9 mouse cellular contexts compared by ENCODE assay signal in the genomic region with DNA sequence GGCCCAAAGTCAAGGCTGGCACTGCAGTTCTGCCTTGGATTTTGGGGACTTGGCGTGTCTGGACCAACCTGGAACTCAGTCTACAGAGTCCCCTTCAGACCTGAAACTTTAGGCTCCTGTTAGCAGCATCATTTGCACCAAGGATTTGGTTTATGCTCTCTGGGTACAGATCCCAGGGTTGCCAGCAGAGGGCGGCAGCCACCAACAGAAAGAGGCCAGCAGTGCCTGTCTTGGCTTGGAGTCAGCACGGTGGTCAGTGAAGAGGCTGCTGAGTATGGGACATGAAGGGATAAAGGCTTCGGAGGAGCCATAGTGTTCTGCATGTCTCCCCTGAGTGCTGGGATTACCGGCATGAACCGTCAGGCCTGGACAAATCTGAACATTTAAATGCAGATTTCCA. TPM values are rescaled to one million over a fixed set of nuclear protein-coding genes. Genes with fewer than 3 reads are reported as not detected.
A peak's percentile ranks its signal among the peaks of the same experiment; 100 is the strongest.
DNase-seq lines count a peak whose midpoint lies in the region; ATAC-seq and TF ChIP-seq lines count a peak whose summit lies in the region.
"Had no signal": no experiment of that assay in that cellular context is flagged by ENCODE, and none has a peak within 500 bp of the region (broad histone marks: within the 10 kb centered on the region; RNA-seq: fewer than 3 reads in every experiment).

No protein-coding gene starts in this region.

- peaks cover 11% of the 10 kb centered on the region for H3K4me1 ChIP-seq in intestine, embryonic 14.5 days (replicated peaks; ENCODE audit: control insufficient read depth, insufficient read depth, low read length)
- peaks cover 16% of the 10 kb centered on the region for H3K4me1 ChIP-seq in intestine, embryonic 15.5 days (replicated peaks)
- peaks cover 12% of the 10 kb centered on the region; the same call in 1 of the 2 replicates for H3K4me1 ChIP-seq in kidney, postnatal 0 days (replicated peaks; ENCODE audit: insufficient read depth, low read length)
- no peaks in the 10 kb centered on the region for H3K4me1 ChIP-seq in lung, embryonic 14.5 days (ENCODE audit: insufficient read depth)

- H3K27me3 ChIP-seq in intestine, embryonic 14.5 days (replicated peaks; ENCODE audit: control insufficient read depth, insufficient read depth, low read length), result no peaks in the 10 kb centered on the region
- H3K27me3 ChIP-seq in intestine, embryonic 15.5 days (replicated peaks), result no peaks in the 10 kb centered on the region
- no peaks in the 10 kb centered on the region for H3K27me3 ChIP-seq in kidney, postnatal 0 days (ENCODE audit: insufficient read depth, low read length)
- no peaks in the 10 kb centered on the region for H3K27me3 ChIP-seq in lung, embryonic 14.5 days (ENCODE audit: insufficient read depth, low read length)
- H3K27me3 ChIP-seq: embryonic facial prominence, embryonic 15.5 days had no signal

- 18% methylated on average over 6 of the region's 6 CpGs for WGBS in intestine, embryonic 14.5 days
- WGBS in intestine, embryonic 15.5 days, result 19% methylated on average over 6 of the region's 6 CpGs
- 18% methylated on average over 6 of the region's 6 CpGs for WGBS in kidney, postnatal 0 days
- 13% methylated on average over 6 of the region's 6 CpGs for WGBS in lung, embryonic 14.5 days

- no peak overlapping the region for H3K27ac ChIP-seq in intestine, embryonic 14.5 days (ENCODE audit: low read depth)
- H3K27ac ChIP-seq in intestine, embryonic 15.5 days, result no peak overlapping the region
- H3K27ac ChIP-seq in kidney, postnatal 0 days, result no peak overlapping the region
- no peak overlapping the region for H3K27ac ChIP-seq in lung, embryonic 14.5 days (ENCODE audit: low read depth)
- H3K27ac ChIP-seq: embryonic facial prominence, embryonic 15.5 days had no signal

- no peak overlapping the region for H3K9ac ChIP-seq in intestine, embryonic 14.5 days (ENCODE audit: low read length)
- no peak overlapping the region for H3K9ac ChIP-seq in intestine, embryonic 15.5 days
- H3K9ac ChIP-seq in kidney, postnatal 0 days (ENCODE audit: low read depth, low read length), result no peak overlapping the region
- H3K9ac ChIP-seq in lung, embryonic 14.5 days, result no peak overlapping the region
- H3K9ac ChIP-seq: embryonic facial prominence, embryonic 15.5 days had no signal

- TF ChIP-seq CTCF in kidney, postnatal 0 days (IDR thresholded peaks at IDR 0.05; ENCODE audit: low read depth), result peak; percentile 99
- peak; percentile 98 for TF ChIP-seq CTCF in lung, embryonic 14.5 days (IDR thresholded peaks at IDR 0.05; ENCODE audit: low read depth)

- ATAC-seq in intestine, embryonic 14.5 days (replicated peaks; ENCODE audit: low FRiP score, low TSS enrichment, low read depth), result no peak
- ATAC-seq in intestine, embryonic 15.5 days, result no peak
- ATAC-seq in kidney, postnatal 0 days (replicated peaks; ENCODE audit: low FRiP score, low read depth), result no peak
- no peak for ATAC-seq in lung, embryonic 14.5 days (ENCODE audit: insufficient read depth)

- peaks cover 5% of the 10 kb centered on the region; the same call in 1 of the 2 replicates for H3K36me3 ChIP-seq in intestine, embryonic 14.5 days (ENCODE audit: control insufficient read depth, insufficient read depth, low read length)
- no peaks in the 10 kb centered on the region for H3K36me3 ChIP-seq in intestine, embryonic 15.5 days
- H3K36me3 ChIP-seq in kidney, postnatal 0 days (ENCODE audit: insufficient read depth, low read length), result no peaks in the 10 kb centered on the region
- no peaks in the 10 kb centered on the region for H3K36me3 ChIP-seq in lung, embryonic 14.5 days (ENCODE audit: insufficient read depth)

- H3K4me3 ChIP-seq in intestine, embryonic 14.5 days (ENCODE audit: low read depth, low read length), result no peak overlapping the region
- no peak overlapping the region for H3K4me3 ChIP-seq in intestine, embryonic 15.5 days (replicated peaks)
- no peak overlapping the region for H3K4me3 ChIP-seq in kidney, postnatal 0 days (replicated peaks; ENCODE audit: low read depth, low read length)
- H3K4me3 ChIP-seq in lung, embryonic 14.5 days (ENCODE audit: low read depth, low read length), result no peak overlapping the region
- H3K4me3 ChIP-seq: embryonic facial prominence, embryonic 15.5 days had no signal

- H3K9me3 ChIP-seq in intestine, embryonic 14.5 days (ENCODE audit: control insufficient read depth, low read length), result no peaks in the 10 kb centered on the region
- H3K9me3 ChIP-seq in intestine, embryonic 15.5 days, result no peaks in the 10 kb centered on the region
- no peaks in the 10 kb centered on the region for H3K9me3 ChIP-seq in kidney, postnatal 0 days (replicated peaks; ENCODE audit: low read length)
- no peaks in the 10 kb centered on the region for H3K9me3 ChIP-seq in lung, embryonic 14.5 days (ENCODE audit: low read depth, low read length)
- H3K9me3 ChIP-seq: embryonic facial prominence, embryonic 15.5 days had no signal

- no peak overlapping the region for H3K4me2 ChIP-seq in intestine, embryonic 14.5 days (ENCODE audit: low read length)
- no peak overlapping the region for H3K4me2 ChIP-seq in intestine, embryonic 15.5 days (replicated peaks)
- no peak overlapping the region for H3K4me2 ChIP-seq in kidney, postnatal 0 days (ENCODE audit: low read length)
- H3K4me2 ChIP-seq in lung, embryonic 14.5 days, result no peak overlapping the region
- H3K4me2 ChIP-seq: embryonic facial prominence, embryonic 15.5 days had no signal

- DNase-seq in intestine, embryonic 14.5 days (ENCODE audit: low spot score), result peak; percentile 92
- DNase-seq in adrenal gland, adult 18-20 months (ENCODE audit: low spot score in 2 of 2), result peak; percentile 71 to 72
- DNase-seq in embryo, embryonic 9.5 days (ENCODE audit: extremely low spot score), result peak; percentile 88
- DNase-seq in kidney, postnatal 0 days (ENCODE audit: low spot score), result peak; percentile 86
- peak; percentile 90 for DNase-seq in lung, embryonic 14.5 days
- DNase-seq in right cerebral cortex, postnatal 4 days, result peak; percentile 86
- peak; percentile 50 for DNase-seq in yolk sac, embryonic 10.5 days (ENCODE audit: low spot score)

RNA-seq across cellular contexts. Expression of a gene that starts 3.4 kb away (rescaled TPM):
- polyA plus RNA-seq in intestine, embryonic 14.5 days (2014; fragmentation: Nextera tagmentation; extraction: Ambion mirVana), result 12.8 and 13.3 TPM in 2 replicates
- 12.8 and 13.0 TPM in 2 replicates for polyA plus RNA-seq in intestine, embryonic 15.5 days (2015; fragmentation: Nextera tagmentation; extraction: Ambion mirVana)
- total RNA-seq in adrenal gland, adult 18-20 months (2021), result 1 to 10 TPM; 7.8 to 8.5 TPM
- 12.6 and 13.1 TPM in 2 replicates for polyA plus RNA-seq in kidney, postnatal 0 days (2015; fragmentation: Nextera tagmentation; extraction: Ambion mirVana)
- 12.8 and 13.4 TPM in 2 replicates for polyA plus RNA-seq in lung, embryonic 14.5 days (2014; fragmentation: Nextera tagmentation; extraction: Ambion mirVana)

RNA-seq across cellular contexts. Expression of a gene that starts 32.1 kb away (rescaled TPM):
- 33.1 and 35.5 TPM in 2 replicates for polyA plus RNA-seq in intestine, embryonic 14.5 days (2014; fragmentation: Nextera tagmentation; extraction: Ambion mirVana)
- polyA plus RNA-seq in intestine, embryonic 15.5 days (2015; fragmentation: Nextera tagmentation; extraction: Ambion mirVana), result 25.5 and 28.9 TPM in 2 replicates
- total RNA-seq in adrenal gland, adult 18-20 months (2021), result 10 to 100 TPM; 40.6 to 56.2 TPM
- 27.6 and 31.2 TPM in 2 replicates for polyA plus RNA-seq in kidney, postnatal 0 days (2015; fragmentation: Nextera tagmentation; extraction: Ambion mirVana)
- 42.7 and 47.6 TPM in 2 replicates for polyA plus RNA-seq in lung, embryonic 14.5 days (2014; fragmentation: Nextera tagmentation; extraction: Ambion mirVana)
